Mouse (Mus musculus) bone marrow, adult 2 months (tissue): ENCODE results near the gene Nudt14. TPM values are rescaled to one million over a fixed set of nuclear protein-coding genes. Genes with fewer than 3 reads are reported as not detected.

Experiments
- H3K27ac ChIP-seq: fragments of 200-500 bp; 2 replicates; pipeline ENCODE4 v1.5.1; 2012; ENCODE audit warnings: low read depth, mild to moderate bottlenecking, control low read depth, inconsistent platforms, low read length; ENCODE audit not compliant: control insufficient read depth, poor library complexity, insufficient read depth
- H3K4me1 ChIP-seq: fragments of 200-500 bp; 2 replicates; pipeline ENCODE4 v1.6.1; 2011; ENCODE audit warnings: low read length; ENCODE audit not compliant: control insufficient read depth, insufficient read depth
- H3K4me3 ChIP-seq: fragments of 200-500 bp; replicated peaks from 2 replicates; pipeline ENCODE3; 2011; ENCODE audit warnings: mild to moderate bottlenecking, low read depth, low read length, control low read depth; ENCODE audit not compliant: control insufficient read depth
- CTCF ChIP-seq: fragments of 200-500 bp; IDR thresholded peaks from 2 replicates; pipeline ENCODE4 v1.5.1; 2011; ENCODE audit warnings: low read length, control low read depth; ENCODE audit not compliant: control insufficient read depth, insufficient read depth
- POLR2A ChIP-seq: fragments of 200-500 bp; IDR thresholded peaks from 2 replicates; pipeline ENCODE4 v1.6.1; 2011; ENCODE audit warnings: low read depth, mild to moderate bottlenecking, control low read depth, low read length, borderline replicate concordance; ENCODE audit not compliant: control insufficient read depth
- WGBS: fragments of 180-500 bp; shearing (Covaris S2); methylation state at CpG from one replicate; pipeline ENCODE4 v1.1.7; 2018; 5-methylcytosine and 5-hydroxymethylcytosine counted together
- polyA plus RNA-seq: library from polyadenylated mRNA; stranded (reverse); fragments of >200 nt; gene quantifications from 2 replicates; pipeline ENCODE4 v1.2.4, GENCODE M21; 2011; ENCODE audit warnings: low replicate concordance; ENCODE audit not compliant: missing spikeins, insufficient read depth, insufficient read length

Gene Nudt14
- polyA plus RNA-seq, 1 experiment, result 31.0 TPM

DNA sequence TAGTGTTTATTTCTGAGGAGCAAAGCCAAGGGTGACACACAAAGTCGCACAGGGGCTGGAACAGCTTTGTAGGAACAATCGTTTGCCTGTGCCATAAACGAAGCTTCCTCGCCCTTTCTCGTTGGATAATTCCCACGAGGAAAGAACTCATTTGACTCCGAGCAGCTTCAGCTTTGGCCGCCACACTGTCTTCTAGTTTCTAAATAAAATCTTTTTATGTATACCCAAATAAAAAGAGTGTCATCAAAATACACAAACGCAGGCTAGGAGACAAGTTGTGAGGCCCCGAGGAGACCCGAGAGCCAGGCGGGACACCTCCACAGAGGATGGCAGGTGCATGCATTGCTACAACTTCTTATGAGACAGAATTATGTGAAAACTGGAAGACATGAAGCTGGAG lies 43.6 kb downstream of the Nudt14 start:
- TF ChIP-seq POLR2A, result no peak
- TF ChIP-seq CTCF, result no peak
- no peak overlapping the region for H3K4me3 ChIP-seq
- peaks cover 5% of the 10 kb centered on the region for H3K4me1 ChIP-seq
- no peak overlapping the region for H3K27ac ChIP-seq
- 83% methylated on average over 12 of the region's 12 CpGs for WGBS

- 9% methylated on average over 16 of the region's 16 CpGs for WGBS
- H3K4me1 ChIP-seq, result peaks cover 5% of the 10 kb centered on the region
- no peak for TF ChIP-seq POLR2A
- no peak for TF ChIP-seq CTCF
- no peak overlapping the region for H3K4me3 ChIP-seq
- H3K27ac ChIP-seq, result no peak overlapping the region
These were observed 44.3 kb downstream of the Nudt14 start for GRCm38 (mm10) chr12:112897522-112898212.

DNA sequence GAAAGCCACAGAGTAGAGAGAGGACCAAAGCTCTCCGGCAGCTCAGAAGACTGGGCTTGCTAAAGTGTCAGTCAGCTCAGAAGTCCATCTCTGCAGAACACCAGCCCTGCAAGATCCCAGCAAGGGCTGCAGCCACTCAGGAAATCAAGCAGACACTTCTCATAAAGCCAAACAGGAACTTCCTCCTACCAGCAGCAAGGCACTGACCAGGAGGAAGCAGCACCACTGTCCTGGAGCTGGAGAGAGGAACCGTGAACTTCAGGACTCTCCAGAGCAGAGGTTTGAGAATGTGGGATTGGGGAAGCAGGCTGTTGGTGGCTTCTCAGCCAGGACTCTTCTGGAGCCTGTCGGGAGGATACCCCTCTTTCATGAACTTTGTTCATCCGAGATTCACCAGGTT lies 47.0 kb downstream of the Nudt14 start:
- Histone ChIP-seq H3K27ac (no peak overlapping the region), H3K4me3 (no peak overlapping the region), H3K4me1 (peaks cover 5% of the 10 kb centered on the region)
- TF ChIP-seq POLR2A (no peak), CTCF (no peak)
- 10% methylated on average over 4 of the region's 4 CpGs for WGBS

DNA sequence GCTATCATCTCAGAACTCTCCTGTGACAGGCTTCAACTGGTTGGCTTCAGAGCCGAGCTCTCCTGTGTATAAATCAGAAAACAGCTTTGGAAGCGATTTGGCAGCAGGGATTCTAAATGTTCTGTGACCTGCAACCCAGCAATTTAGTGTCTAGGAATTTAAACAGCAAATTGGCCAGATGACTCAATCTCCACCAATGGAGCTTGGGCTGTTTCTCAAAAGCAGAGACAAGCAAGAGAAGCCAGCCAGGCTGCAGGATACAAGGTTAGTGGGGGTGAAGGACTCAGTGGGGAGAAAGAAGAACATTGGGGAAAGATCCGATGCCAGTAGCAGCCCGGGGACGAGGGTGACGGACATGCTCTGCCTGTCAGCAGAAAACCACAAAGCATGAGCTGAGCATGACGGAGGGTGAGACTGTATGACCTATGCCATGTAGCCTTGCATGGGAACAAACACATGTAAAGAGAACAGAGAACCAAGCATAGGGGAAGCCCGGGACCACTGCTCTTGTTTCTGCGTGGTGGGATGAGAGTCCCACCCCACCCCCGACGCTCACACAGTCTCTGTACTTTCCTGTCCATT lies 47.5 kb downstream of the Nudt14 start:
- no peak for TF ChIP-seq CTCF
- TF ChIP-seq POLR2A, result no peak
- Histone ChIP-seq H3K27ac (no peak overlapping the region; the same call in 1 of the 2 replicates), H3K4me1 (peaks cover 5% of the 10 kb centered on the region), H3K4me3 (no peak overlapping the region)
- 13% methylated on average over 11 of the region's 11 CpGs for WGBS

GRCm38 (mm10) chr12:112885465-112885864 lies 56.5 kb downstream of the Nudt14 start:
- no peaks in the 10 kb centered on the region; the same call in 1 of the 2 replicates for H3K4me1 ChIP-seq
- H3K27ac ChIP-seq, result no peak overlapping the region
- no peak for TF ChIP-seq CTCF
- no peak for TF ChIP-seq POLR2A
- WGBS, result 58% methylated on average over 7 of the region's 7 CpGs
- no peak overlapping the region for H3K4me3 ChIP-seq

Other genes starting within 250 kb of the Nudt14 start
- gene Cep170b, start 221.7 kb downstream of the Nudt14 start, polyA plus RNA-seq, result 0.29 and 5.8 TPM in 2 replicates
- gene Pld4, start 181.5 kb downstream of the Nudt14 start, polyA plus RNA-seq, result 62.4 and 128 TPM in 2 replicates
- gene Ahnak2, start 139.5 kb downstream of the Nudt14 start, polyA plus RNA-seq, result 1.4 TPM in 1 of 2 replicates, not detected in the other
- gene Clba1, start 133.2 kb downstream of the Nudt14 start, polyA plus RNA-seq, result 1.9 TPM in 1 of 2 replicates, not detected in the other
- 23.4 and 40.6 TPM in 2 replicates for gene Cdca4, start 112.7 kb downstream of the Nudt14 start, polyA plus RNA-seq
- gene Gpr132, start 73.9 kb downstream of the Nudt14 start, polyA plus RNA-seq, result 6.1 and 15.8 TPM in 2 replicates
- 0.77 and 6.4 TPM in 2 replicates for gene Jag2, start 12.3 kb downstream of the Nudt14 start, polyA plus RNA-seq
- 3.3 and 6.3 TPM in 2 replicates for gene Btbd6, start 34.4 kb upstream of the Nudt14 start, polyA plus RNA-seq
- 54.8 and 94.0 TPM in 2 replicates for gene Brf1, start 58.6 kb upstream of the Nudt14 start, polyA plus RNA-seq
- 25.9 and 33.7 TPM in 2 replicates for gene Pacs2, start 72.4 kb upstream of the Nudt14 start, polyA plus RNA-seq
- gene Tex22, start 132.4 kb upstream of the Nudt14 start, polyA plus RNA-seq, result 1.3 and 3.0 TPM in 2 replicates
- 17.9 and 20.9 TPM in 2 replicates for gene Mta1, start 156.2 kb upstream of the Nudt14 start, polyA plus RNA-seq
- 23.6 and 24.6 TPM in 2 replicates for gene Crip2, start 198.1 kb upstream of the Nudt14 start, polyA plus RNA-seq
- gene Crip1, start 204.2 kb upstream of the Nudt14 start, polyA plus RNA-seq, result 166 and 201 TPM in 2 replicates
- 7.0 and 16.0 TPM in 2 replicates for gene Tedc1, start 214.3 kb upstream of the Nudt14 start, polyA plus RNA-seq
- not detected in 2 replicates for gene Tmem121, start 243.8 kb upstream of the Nudt14 start, polyA plus RNA-seq